Mouse (Mus musculus): ENCODE data around the gene Taok2. TPM values are rescaled to one million over a fixed set of nuclear protein-coding genes. Genes with fewer than 3 reads are reported as not detected.

Taok2 gene
- 11.5 and 12.9 TPM in 2 replicates for polyA plus RNA-seq (2015; fragmentation: Nextera tagmentation; extraction: Ambion mirVana)

GRCm38 (mm10) chr7:126884286-126885164, at the start of gene Taok2:
Taok2 (minus strand) TSS chr7:126884703.
- Histone ChIP-seq H3K36me3 (ENCODE audit: control insufficient read depth, insufficient read depth) (peaks cover 16% of the 10 kb centered on the region; the same call in 1 of the 2 replicates), H3K9ac (ENCODE audit: low read depth, low read length) (peak within 1 kb of the TSS; percentile 86), H3K27me3 (replicated peaks; ENCODE audit: control insufficient read depth, insufficient read depth, low read length) (no peaks in the 10 kb centered on the region), H3K27ac (ENCODE audit: low read depth, low read length) (peak within 1 kb of the TSS; percentile 82), H3K4me1 (replicated peaks; ENCODE audit: control insufficient read depth, insufficient read depth, low read length) (0 out of 2 replicates have a peak, but pooled peaks cover 5% of the 10 kb centered on the region), H3K4me2 (replicated peaks; ENCODE audit: low read depth) (peak within 1 kb of the TSS; percentile 97), H3K4me3 (ENCODE audit: low read depth, low read length) (peak within 1 kb of the TSS; percentile 82), H3K9me3 (ENCODE audit: control insufficient read depth) (no peaks in the 10 kb centered on the region)
- ATAC-seq: peak; percentile 97
- under 1% methylated on average over 56 of the region's 56 CpGs for WGBS
- peak; percentile 36 for TF ChIP-seq CTCF (IDR thresholded peaks at IDR 0.05; ENCODE audit: low read depth)

- WGBS: 92% methylated on average over 2 of the region's 2 CpGs
- H3K36me3 ChIP-seq (ENCODE audit: control insufficient read depth, insufficient read depth): peaks cover 27% of the 10 kb centered on the region
Observed at GRCm38 (mm10) chr7:126932652-126933051, 48.1 kb upstream of the Taok2 start.

DNA sequence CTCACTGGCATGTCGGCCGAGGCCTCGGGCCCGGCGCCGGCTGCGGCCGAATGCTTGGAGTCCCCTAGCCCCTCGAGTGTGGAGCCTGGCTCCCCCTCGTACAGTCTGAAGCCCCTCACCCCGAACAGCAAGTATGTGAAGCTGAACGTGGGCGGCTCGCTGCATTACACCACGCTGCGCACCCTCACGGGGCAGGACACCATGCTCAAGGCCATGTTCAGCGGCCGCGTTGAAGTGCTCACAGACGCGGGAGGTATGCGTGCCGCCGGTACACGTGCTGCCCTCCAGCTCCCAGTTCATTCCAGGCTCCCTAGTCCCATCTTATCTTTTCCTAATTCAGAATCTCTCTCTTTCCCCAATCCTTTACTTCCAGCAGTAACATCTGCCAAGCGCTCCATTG, 44.5 kb upstream of the Taok2 start:
- peak; percentile 65 for ATAC-seq
- no peak; the same call in 1 of the 2 replicates for TF ChIP-seq CTCF (IDR thresholded peaks at IDR 0.05; ENCODE audit: low read depth)
- Histone ChIP-seq H3K4me3 (ENCODE audit: low read depth, low read length) (peak overlapping the region; percentile 75), H3K9me3 (ENCODE audit: control insufficient read depth) (no peaks in the 10 kb centered on the region), H3K9ac (ENCODE audit: low read depth, low read length) (peak overlapping the region; percentile 78), H3K4me2 (replicated peaks; ENCODE audit: low read depth) (peak overlapping the region; percentile 99), H3K27ac (ENCODE audit: low read depth, low read length) (peak overlapping the region; percentile 66), H3K36me3 (ENCODE audit: control insufficient read depth, insufficient read depth) (peaks cover 19% of the 10 kb centered on the region), H3K27me3 (replicated peaks; ENCODE audit: control insufficient read depth, insufficient read depth, low read length) (no peaks in the 10 kb centered on the region), H3K4me1 (replicated peaks; ENCODE audit: control insufficient read depth, insufficient read depth, low read length) (0 out of 2 replicates have a peak, but pooled peaks cover 4% of the 10 kb centered on the region)
- WGBS: 1% methylated on average over 25 of the region's 27 CpGs

More at GRCm38 (mm10) chr7:126932652-126933051, 48.1 kb upstream of the Taok2 start:
- no peak for TF ChIP-seq CTCF (IDR thresholded peaks at IDR 0.05; ENCODE audit: low read depth)
- Histone ChIP-seq H3K9ac (ENCODE audit: low read depth, low read length) (no peak overlapping the region), H3K27me3 (replicated peaks; ENCODE audit: control insufficient read depth, insufficient read depth, low read length) (no peaks in the 10 kb centered on the region), H3K4me3 (ENCODE audit: low read depth, low read length) (no peak overlapping the region), H3K9me3 (ENCODE audit: control insufficient read depth) (no peaks in the 10 kb centered on the region), H3K4me1 (replicated peaks; ENCODE audit: control insufficient read depth, insufficient read depth, low read length) (0 out of 2 replicates have a peak, but pooled peaks cover 4% of the 10 kb centered on the region), H3K27ac (ENCODE audit: low read depth, low read length) (no peak overlapping the region), H3K4me2 (replicated peaks; ENCODE audit: low read depth) (no peak overlapping the region)
- no peak for ATAC-seq

DNA sequence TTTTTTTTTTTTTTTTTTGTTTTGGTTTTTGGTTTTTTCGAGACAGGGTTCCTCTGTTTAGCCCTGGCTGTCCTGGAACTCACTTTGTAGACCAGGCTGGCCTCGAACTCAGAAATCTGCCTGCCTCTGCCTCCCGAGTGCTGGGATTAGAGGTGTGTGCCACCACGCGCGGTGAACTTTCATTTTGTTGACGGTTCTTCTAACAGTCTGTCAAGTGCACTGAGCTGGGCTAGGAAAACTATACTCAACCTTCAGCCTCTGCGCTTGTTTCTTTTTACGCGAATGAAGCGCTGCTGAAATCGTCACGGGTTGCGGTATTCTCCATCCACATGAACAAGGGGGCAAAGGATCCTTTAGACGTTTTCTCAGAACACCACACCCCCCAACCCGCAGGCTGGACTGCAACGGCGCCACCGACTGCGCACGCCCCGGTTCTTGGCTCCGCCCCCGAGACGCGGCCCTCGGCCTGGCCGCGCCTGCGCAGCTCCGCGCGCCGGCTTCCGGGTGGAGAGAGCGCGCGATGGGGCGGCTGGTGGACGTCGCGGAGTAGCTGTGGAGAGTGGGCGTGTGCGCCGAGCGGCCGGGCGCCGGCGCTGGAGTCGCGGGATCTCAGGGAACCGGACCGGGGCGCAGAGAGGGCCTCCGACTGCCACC, 44.0 kb upstream of the Taok2 start, which contains the start of gene Kctd13:
TSS of gene Kctd13 (plus strand) at position 496 of the 654 bp plus-strand sequence.
- H3K27me3 ChIP-seq (replicated peaks; ENCODE audit: control insufficient read depth, insufficient read depth, low read length): no peaks in the 10 kb centered on the region
- H3K4me2 ChIP-seq (replicated peaks; ENCODE audit: low read depth): peak within 1 kb of the TSS; percentile 99
- peaks cover 19% of the 10 kb centered on the region for H3K36me3 ChIP-seq (ENCODE audit: control insufficient read depth, insufficient read depth)
- ATAC-seq: peak; percentile 95
- H3K4me1 ChIP-seq (replicated peaks; ENCODE audit: control insufficient read depth, insufficient read depth, low read length): 0 out of 2 replicates have a peak, but pooled peaks cover 4% of the 10 kb centered on the region
- no peaks in the 10 kb centered on the region for H3K9me3 ChIP-seq (ENCODE audit: control insufficient read depth)
- peak within 1 kb of the TSS; percentile 66 for H3K27ac ChIP-seq (ENCODE audit: low read depth, low read length)
- H3K9ac ChIP-seq (ENCODE audit: low read depth, low read length): peak within 1 kb of the TSS; percentile 78
- WGBS: 2% methylated on average over 56 of the region's 56 CpGs
- no peak; the same call in 1 of the 2 replicates for TF ChIP-seq CTCF (IDR thresholded peaks at IDR 0.05; ENCODE audit: low read depth)
- H3K4me3 ChIP-seq (ENCODE audit: low read depth, low read length): peak within 1 kb of the TSS; percentile 75

GRCm38 (mm10) chr7:126926299-126926698, 41.8 kb upstream of the Taok2 start:
- Histone ChIP-seq H3K36me3 (ENCODE audit: control insufficient read depth, insufficient read depth) (peaks cover 7% of the 10 kb centered on the region), H3K9ac (ENCODE audit: low read depth, low read length) (no peak overlapping the region), H3K27me3 (replicated peaks; ENCODE audit: control insufficient read depth, insufficient read depth, low read length) (no peaks in the 10 kb centered on the region), H3K4me2 (replicated peaks; ENCODE audit: low read depth) (no peak overlapping the region), H3K4me1 (replicated peaks; ENCODE audit: control insufficient read depth, insufficient read depth, low read length) (0 out of 2 replicates have a peak, but pooled peaks cover 4% of the 10 kb centered on the region), H3K9me3 (ENCODE audit: control insufficient read depth) (no peaks in the 10 kb centered on the region), H3K27ac (ENCODE audit: low read depth, low read length) (no peak overlapping the region), H3K4me3 (ENCODE audit: low read depth, low read length) (no peak overlapping the region)
- ATAC-seq: no peak
- WGBS: 29% methylated on average over 3 of the region's 3 CpGs
- no peak for TF ChIP-seq CTCF (IDR thresholded peaks at IDR 0.05; ENCODE audit: low read depth)

- TF ChIP-seq CTCF (IDR thresholded peaks at IDR 0.05; ENCODE audit: low read depth): no peak
- H3K27me3 ChIP-seq (replicated peaks; ENCODE audit: control insufficient read depth, insufficient read depth, low read length): no peaks in the 10 kb centered on the region
Observed at GRCm38 (mm10) chr7:126923999-126924398, 39.5 kb upstream of the Taok2 start.

More at GRCm38 (mm10) chr7:126923999-126924398, 39.5 kb upstream of the Taok2 start:
- Histone ChIP-seq H3K9ac (ENCODE audit: low read depth, low read length) (no peak overlapping the region), H3K4me1 (replicated peaks; ENCODE audit: control insufficient read depth, insufficient read depth, low read length) (no peaks in the 10 kb centered on the region), H3K4me2 (replicated peaks; ENCODE audit: low read depth) (no peak overlapping the region), H3K4me3 (ENCODE audit: low read depth, low read length) (no peak overlapping the region), H3K36me3 (ENCODE audit: control insufficient read depth, insufficient read depth) (no peaks in the 10 kb centered on the region), H3K27ac (ENCODE audit: low read depth, low read length) (no peak overlapping the region), H3K9me3 (ENCODE audit: control insufficient read depth) (no peaks in the 10 kb centered on the region)
- no peak for ATAC-seq
- WGBS: 83% methylated on average over 5 of the region's 5 CpGs
